Mouse (Mus musculus) testis, adult 2 months (tissue): Measurements from ENCODE around the gene Mkrn2.

Experiments
- CTCF ChIP-seq: fragments of 200-500 bp; IDR thresholded peaks from 2 replicates; pipeline ENCODE4 v1.5.1; 2012; ENCODE audit warnings: low read depth, mild to moderate bottlenecking, inconsistent platforms, low read length, moderate library complexity; ENCODE audit not compliant: control insufficient read depth, insufficient read depth, insufficient replicate concordance
- POLR2A ChIP-seq: fragments of 200-500 bp; IDR thresholded peaks from 2 replicates; pipeline ENCODE4 v1.6.1; 2012; ENCODE audit warnings: low read depth, mild to moderate bottlenecking, inconsistent platforms, low read length, moderate library complexity; ENCODE audit not compliant: control insufficient read depth

DNA sequence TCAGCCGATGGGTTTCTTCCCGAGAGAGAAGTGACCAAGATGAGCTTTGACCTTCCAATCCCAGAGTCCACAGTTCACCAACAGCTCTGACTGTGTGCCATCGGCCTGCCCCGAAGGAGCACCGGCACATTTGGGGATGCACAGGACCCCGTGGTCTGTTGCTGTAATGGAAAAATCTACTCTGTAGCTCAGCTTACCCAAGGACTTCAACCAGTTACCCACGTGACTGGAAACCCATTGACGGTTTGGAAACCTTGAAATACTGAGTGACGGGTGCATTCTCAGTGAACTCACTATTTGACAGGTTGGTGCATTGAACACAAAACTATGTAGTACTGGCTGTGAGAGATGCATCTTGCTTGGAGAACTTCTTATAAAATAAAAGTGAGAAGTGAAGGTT, 23.8 kb upstream of the Mkrn2 start:
- TF ChIP-seq CTCF (no peak), POLR2A (no peak)
